Mouse (Mus musculus) liver, postnatal 0 days (tissue): ENCODE measurements around the gene Tmed6. TPM values are rescaled to one million over a fixed set of nuclear protein-coding genes. Genes with fewer than 3 reads are reported as not detected.
"Not testable (repeated sequence)": the region's sequence is repeated elsewhere in the genome, so short reads cannot be mapped to it uniquely, and the experiment has no call there.

Experiments
- ATAC-seq: fragments of 200-750 bp; cut with Nextera tagmentation; 2 replicates; pipeline ENCODE4 v1.8.0; 2017; ENCODE audit warnings: mild to moderate bottlenecking, moderate library complexity
- DNase-seq: peaks from one replicate; pipeline ENCODE4 v3.0.0-alpha.2; 2016
- H3K27ac ChIP-seq: fragments of 300-500 bp; sonication (generic); 2 replicates; pipeline ENCODE4 v1.5.1; 2014; ENCODE audit warnings: antibody characterized with exemption, moderate library complexity, mild to moderate bottlenecking, low read depth
- H3K27me3 ChIP-seq: fragments of 300-500 bp; sonication (generic); 2 replicates; pipeline ENCODE4 v1.6.1; 2014; ENCODE audit warnings: low read length, control low read depth, mixed read lengths; ENCODE audit not compliant: insufficient read depth
- H3K36me3 ChIP-seq: fragments of 300-500 bp; sonication (generic); replicated peaks from 2 replicates; pipeline ENCODE4 v1.6.1; 2014; ENCODE audit warnings: mild to moderate bottlenecking, control low read depth, low read length, moderate library complexity, mixed read lengths; ENCODE audit not compliant: insufficient read depth
- H3K4me1 ChIP-seq: fragments of 300-500 bp; sonication (generic); 2 replicates; pipeline ENCODE4 v1.6.1; 2014; ENCODE audit warnings: antibody characterized with exemption, mild to moderate bottlenecking, control low read depth; ENCODE audit not compliant: insufficient read depth
- H3K4me2 ChIP-seq: fragments of 300-500 bp; sonication (generic); 2 replicates; pipeline ENCODE4 v1.6.1; 2014; ENCODE audit warnings: low read depth, mild to moderate bottlenecking, low read length, moderate library complexity, mixed read lengths
- H3K4me3 ChIP-seq: fragments of 300-500 bp; sonication (generic); 2 replicates; pipeline ENCODE4 v1.5.1; 2014; ENCODE audit warnings: low read depth, low read length
- H3K9ac ChIP-seq: fragments of 300-500 bp; sonication (generic); replicated peaks from 2 replicates; pipeline ENCODE4 v1.6.1; 2014; ENCODE audit warnings: mild to moderate bottlenecking, moderate library complexity
- H3K9me3 ChIP-seq: fragments of 300-500 bp; sonication (generic); 2 replicates; pipeline ENCODE4 v1.6.1; 2016; ENCODE audit warnings: mild to moderate bottlenecking, control low read depth, low read length, mixed read lengths
- CTCF ChIP-seq: sonication (generic); IDR thresholded peaks from 2 replicates; pipeline ENCODE4 v1.5.1; 2016; ENCODE audit warnings: antibody characterized with exemption, low read depth
- EP300 ChIP-seq: IDR thresholded peaks from 2 replicates; pipeline ENCODE4 v1.6.1; 2016; ENCODE audit warnings: antibody characterized with exemption, low read depth, mild to moderate bottlenecking
- WGBS: fragments of 180-500 bp; shearing (Covaris S2); extraction: QIAGEN DNeasy Blood & Tissue Kit; methylation state at CpG from one replicate; pipeline ENCODE4 v1.1.7; 2014; ENCODE audit not compliant: insufficient replicate concordance; 5-methylcytosine and 5-hydroxymethylcytosine counted together
- polyA plus RNA-seq: library from polyadenylated mRNA; unstranded; fragments of >200 nt; fragmentation: Nextera tagmentation; extraction: Ambion mirVana; gene quantifications from 2 replicates; pipeline ENCODE4 v1.2.1, GENCODE M21; 2015

Gene Tmed6
- polyA plus RNA-seq, 1 experiment from 2014 or later = 0.92 TPM

- Histone ChIP-seq H3K4me3 (no peak overlapping the region), H3K9ac (no peak overlapping the region), H3K36me3 (no peaks in the 10 kb centered on the region), H3K4me2 (no peak overlapping the region), H3K27ac (no peak overlapping the region), H3K4me1 (no peaks in the 10 kb centered on the region), H3K27me3 (no peaks in the 10 kb centered on the region), H3K9me3 (no peaks in the 10 kb centered on the region)
- TF ChIP-seq EP300 (no peak), CTCF (no peak)
- ATAC-seq (no peak), DNase-seq (no peak)
- 70% methylated on average over 9 of the region's 9 CpGs for WGBS
These were observed 45.3 kb upstream of the Tmed6 start for GRCm38 (mm10) chr8:107110629-107111330.

- 68% methylated on average over 5 of the region's 5 CpGs for WGBS
- Histone ChIP-seq H3K4me1 (no peaks in the 10 kb centered on the region), H3K27ac (no peak overlapping the region), H3K4me3 (no peak overlapping the region), H3K4me2 (no peak overlapping the region), H3K27me3 (no peaks in the 10 kb centered on the region), H3K36me3 (no peaks in the 10 kb centered on the region), H3K9me3 (no peaks in the 10 kb centered on the region), H3K9ac (no peak overlapping the region)
- TF ChIP-seq CTCF (no peak), EP300 (no peak)
- DNase-seq (no peak), ATAC-seq (no peak)
These were observed 44.5 kb upstream of the Tmed6 start for GRCm38 (mm10) chr8:107109816-107110435.

- Histone ChIP-seq H3K4me1 (no peaks in the 10 kb centered on the region), H3K36me3 (no peaks in the 10 kb centered on the region), H3K4me2 (0 out of 2 replicates have a peak overlapping the region, but pooled peaks have one; percentile 46), H3K27me3 (no peaks in the 10 kb centered on the region), H3K4me3 (no peak overlapping the region), H3K9me3 (no peaks in the 10 kb centered on the region), H3K27ac (no peak overlapping the region), H3K9ac (no peak overlapping the region)
- no peak for DNase-seq
- peak; percentile 33; the same call in 1 of the 2 replicates for ATAC-seq
- 75% methylated on average over 23 of the region's 23 CpGs for WGBS
- TF ChIP-seq EP300 (no peak), CTCF (no peak)
These were observed 43.7 kb upstream of the Tmed6 start for GRCm38 (mm10) chr8:107108978-107109720.

GRCm38 (mm10) chr8:107108089-107108488 is 42.6 kb upstream of the Tmed6 start:
- 89% methylated on average over 5 of the region's 5 CpGs for WGBS
- H3K9ac ChIP-seq, H3K9me3 ChIP-seq: not testable (repeated sequence)

GRCm38 (mm10) chr8:107104547-107104946 is 39.1 kb upstream of the Tmed6 start:
- Histone ChIP-seq H3K36me3 (no peaks in the 10 kb centered on the region), H3K4me1 (no peaks in the 10 kb centered on the region), H3K4me3 (no peak overlapping the region), H3K27ac (no peak overlapping the region), H3K9me3 (no peaks in the 10 kb centered on the region), H3K9ac (no peak overlapping the region), H3K4me2 (no peak overlapping the region), H3K27me3 (no peaks in the 10 kb centered on the region)
- DNase-seq (peak; percentile 82), ATAC-seq (0 out of 2 replicates have a peak, but pooled peaks have one; percentile 40)
- WGBS = 10% methylated on average over 4 of the region's 4 CpGs
- TF ChIP-seq EP300 (no peak), CTCF (peak; percentile 89)

More at GRCm38 (mm10) chr8:107108089-107108488, 42.6 kb upstream of the Tmed6 start:
- H3K4me1 ChIP-seq, H3K4me2 ChIP-seq, H3K36me3 ChIP-seq, H3K4me3 ChIP-seq, DNase-seq, H3K27me3 ChIP-seq, ATAC-seq, H3K27ac ChIP-seq: not testable (repeated sequence)

GRCm38 (mm10) chr8:107100635-107101034 is 35.2 kb upstream of the Tmed6 start:
- H3K9me3 ChIP-seq = no peaks in the 10 kb centered on the region
- no peak overlapping the region for H3K4me2 ChIP-seq
- 63% methylated on average over 2 of the region's 2 CpGs for WGBS
- no peak for ATAC-seq
- H3K4me3 ChIP-seq = no peak overlapping the region
- H3K27ac ChIP-seq = no peak overlapping the region
- no peaks in the 10 kb centered on the region for H3K36me3 ChIP-seq
- peaks cover 4% of the 10 kb centered on the region; the same call in 1 of the 2 replicates for H3K4me1 ChIP-seq
- H3K27me3 ChIP-seq = no peaks in the 10 kb centered on the region
- no peak for DNase-seq
- TF ChIP-seq EP300 = no peak
- no peak for TF ChIP-seq CTCF
- H3K9ac ChIP-seq = no peak overlapping the region
